In the genomic region with DNA sequence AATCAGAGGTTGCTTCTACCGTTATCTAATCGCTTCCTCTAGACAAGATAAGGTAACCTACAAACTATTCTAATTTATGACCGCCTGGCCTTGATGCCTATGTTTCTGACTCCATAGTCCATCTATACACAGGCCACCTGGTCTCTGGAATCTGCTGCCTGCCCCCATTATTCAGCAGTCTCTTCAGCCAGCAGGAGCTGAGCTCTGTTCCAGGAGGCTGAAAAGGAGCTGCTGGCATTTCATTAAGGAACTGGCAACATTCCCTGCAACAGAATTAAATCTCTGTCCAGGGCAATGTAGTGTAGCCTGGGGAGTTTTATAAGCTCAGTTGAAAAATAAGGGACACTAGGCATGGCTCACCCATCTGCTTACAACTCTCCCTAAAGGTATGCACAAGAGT, we compare ENCODE assay signal across 15 mouse cellular contexts. TPM values are rescaled to one million over a fixed set of nuclear protein-coding genes. Genes with fewer than 3 reads are reported as not detected.
DNase-seq lines count a peak whose midpoint lies in the region; ATAC-seq and TF ChIP-seq lines count a peak whose summit lies in the region.
"Had no signal": no experiment of that assay in that cellular context is flagged by ENCODE, and none has a peak within 500 bp of the region (broad histone marks: within the 10 kb centered on the region; RNA-seq: fewer than 3 reads in every experiment).

No protein-coding gene starts in this region.

- DNase-seq in gastrocnemius, adult 2 months = peak; percentile 40
- DNase-seq in gastrocnemius, postnatal 10 days = no peak
- DNase-seq in liver, adult 2 months (ENCODE audit: extremely low read depth, low read depth, low spot score) = peak; percentile 22
- DNase-seq in liver, embryonic 11.5 days (ENCODE audit: low spot score) = no peak
- peak; percentile 90 to 93 for DNase-seq in cerebellum, postnatal 10 days
- peak; percentile 22 for DNase-seq in skeletal muscle tissue, adult 2 months (ENCODE audit: low read depth, low spot score)
- no peak for DNase-seq in MN1 (ENCODE audit: low spot score)
- DNase-seq in frontal cortex, postnatal 14 days (ENCODE audit: low spot score in 2 of 2) = no peak
- DNase-seq: adrenal gland, adult 2 months; gastrocnemius, postnatal 36 days; heart, postnatal 10 days had no signal

- no peak for TF ChIP-seq CTCF in gastrocnemius, adult 2 months (IDR thresholded peaks at IDR 0.05)
- no peak for TF ChIP-seq CTCF in liver, adult 2 months (IDR thresholded peaks at IDR 0.05; ENCODE audit: low read depth, low read length)

- H3K4me1 ChIP-seq in liver, adult 2 months (ENCODE audit: control insufficient read depth, insufficient read depth, low read length) = peaks cover 5% of the 10 kb centered on the region; the same call in 1 of the 2 replicates
- no peaks in the 10 kb centered on the region for H3K4me1 ChIP-seq in liver, embryonic 11.5 days (replicated peaks; ENCODE audit: control insufficient read depth, insufficient read depth, low read length)
- H3K4me1 ChIP-seq: embryonic facial prominence, embryonic 13.5 days; limb, embryonic 10.5 days had no signal

- peaks cover 65% of the 10 kb centered on the region for H3K36me3 ChIP-seq in liver, adult 2 months (ENCODE audit: control insufficient read depth, insufficient read depth, low read length)
- no peaks in the 10 kb centered on the region for H3K36me3 ChIP-seq in liver, embryonic 11.5 days (ENCODE audit: control insufficient read depth, insufficient read depth, low read length)
- H3K36me3 ChIP-seq: embryonic facial prominence, embryonic 13.5 days; limb, embryonic 10.5 days had no signal

- ATAC-seq in liver, embryonic 11.5 days (replicated peaks; ENCODE audit: low FRiP score) = no peak

- no peaks in the 10 kb centered on the region for H3K79me2 ChIP-seq in liver, adult 2 months (ENCODE audit: control insufficient read depth, insufficient read depth, low read length)

- TF ChIP-seq POLR2A in liver, adult 2 months (IDR thresholded peaks at IDR 0.05; ENCODE audit: extremely low read depth, insufficient read depth, low read length) = no peak

- H3K9ac ChIP-seq in liver, adult 2 months (ENCODE audit: low read depth, low read length) = no peak overlapping the region
- H3K9ac ChIP-seq in liver, embryonic 11.5 days (ENCODE audit: low read depth, low read length) = no peak overlapping the region
- H3K9ac ChIP-seq: embryonic facial prominence, embryonic 13.5 days had no signal

- intact Hi-C loops in gastrocnemius, adult 2 months (cut with DNase I) = no loop called here

- H3K27ac ChIP-seq in gastrocnemius, adult 2 months = peak overlapping the region; percentile 61
- H3K27ac ChIP-seq in liver, adult 2 months (replicated peaks; ENCODE audit: insufficient read depth, low read depth, low read length) = no peak overlapping the region
- no peak overlapping the region for H3K27ac ChIP-seq in liver, embryonic 11.5 days (ENCODE audit: low read depth, low read length)
- H3K27ac ChIP-seq: embryonic facial prominence, embryonic 13.5 days; limb, embryonic 10.5 days had no signal

- no peaks in the 10 kb centered on the region for H3K9me3 ChIP-seq in liver, embryonic 11.5 days (ENCODE audit: control insufficient read depth, low read length)
- H3K9me3 ChIP-seq: embryonic facial prominence, embryonic 13.5 days; limb, embryonic 10.5 days had no signal

- H3K4me3 ChIP-seq in gastrocnemius, adult 2 months = no peak overlapping the region
- no peak overlapping the region for H3K4me3 ChIP-seq in liver, adult 2 months (ENCODE audit: insufficient read depth, low read depth, low read length)
- no peak overlapping the region for H3K4me3 ChIP-seq in liver, embryonic 11.5 days (ENCODE audit: low read depth, low read length)
- H3K4me3 ChIP-seq: embryonic facial prominence, embryonic 13.5 days; limb, embryonic 10.5 days had no signal

- H3K27me3 ChIP-seq in liver, adult 2 months (ENCODE audit: control insufficient read depth, insufficient read depth, low read length) = no peaks in the 10 kb centered on the region
- no peaks in the 10 kb centered on the region for H3K27me3 ChIP-seq in liver, embryonic 11.5 days (replicated peaks; ENCODE audit: control insufficient read depth, insufficient read depth, low read length)
- H3K27me3 ChIP-seq: embryonic facial prominence, embryonic 13.5 days had no signal

- WGBS in liver, adult 2 months = 88% methylated on average over 3 of the region's 3 CpGs
- 83% methylated on average over 3 of the region's 3 CpGs for WGBS in liver, embryonic 11.5 days

- H3K4me2 ChIP-seq in liver, embryonic 11.5 days = no peak overlapping the region
- H3K4me2 ChIP-seq: embryonic facial prominence, embryonic 13.5 days had no signal

RNA-seq across cellular contexts. Expression of a gene that starts 11.0 kb away (rescaled TPM):
- total RNA-seq in gastrocnemius, adult 2 months (2021) = not detected
- total RNA-seq in gastrocnemius, postnatal 10 days (2021) = under 1 TPM; 0.20 to 0.56 TPM
- 871 and 874 TPM in 2 replicates for total RNA-seq in liver, adult 2 months (2014; rRNA removed)
- 457 and 554 TPM in 2 replicates for polyA plus RNA-seq in liver, adult 2 months (2012; rRNA removed)
- polyA plus RNA-seq in liver, embryonic 11.5 days (2014; fragmentation: Nextera tagmentation; extraction: Ambion mirVana) = 13.6 and 13.7 TPM in 2 replicates
- total RNA-seq: gastrocnemius, postnatal 36 days; layer of hippocampus, adult 18-20 months; megakaryocyte progenitor cell, adult 5-6 weeks had no signal
- polyA plus RNA-seq: adrenal gland, adult 2 months had no signal

RNA-seq across cellular contexts. Expression of a gene that starts 51.2 kb away (rescaled TPM):
- total RNA-seq in gastrocnemius, adult 2 months (2021) = 1 to 10 TPM; 5.4 to 8.5 TPM
- 10 to 100 TPM in 1 of 2 experiments, 1 to 10 TPM in 1; 7.4 to 10.0 TPM for total RNA-seq in gastrocnemius, postnatal 10 days (2021)
- 10.4 and 10.7 TPM in 2 replicates for total RNA-seq in liver, adult 2 months (2014; rRNA removed)
- 2.8 and 3.5 TPM in 2 replicates for polyA plus RNA-seq in liver, adult 2 months (2012; rRNA removed)
- polyA plus RNA-seq in liver, embryonic 11.5 days (2014; fragmentation: Nextera tagmentation; extraction: Ambion mirVana) = 29.6 and 33.5 TPM in 2 replicates

RNA-seq across cellular contexts. Expression of a gene that starts 51.3 kb away (rescaled TPM):
- 10 to 100 TPM in 1 of 2 experiments, 1 to 10 TPM in 1; 9.0 to 10.2 TPM for total RNA-seq in gastrocnemius, adult 2 months (2021)
- 1 to 10 TPM; 8.1 to 9.4 TPM for total RNA-seq in gastrocnemius, postnatal 10 days (2021)
- total RNA-seq in liver, adult 2 months (2014; rRNA removed) = 7.2 and 8.3 TPM in 2 replicates
- polyA plus RNA-seq in liver, adult 2 months (2012; rRNA removed) = 5.0 and 5.5 TPM in 2 replicates
- polyA plus RNA-seq in liver, embryonic 11.5 days (2014; fragmentation: Nextera tagmentation; extraction: Ambion mirVana) = 29.2 and 34.0 TPM in 2 replicates

Comparison
In these comparisons a context has a peak if more than half of its experiments do, and no peak if none do; other contexts are left out.
1. DNase-seq: peak in gastrocnemius, adult 2 months (single experiment), liver, adult 2 months (single experiment), cerebellum, postnatal 10 days (2 of 2) and skeletal muscle tissue, adult 2 months (single experiment); none in gastrocnemius, postnatal 10 days (single experiment), liver, embryonic 11.5 days (single experiment), MN1 (single experiment) and frontal cortex, postnatal 14 days (0 of 2).
2. RNA of a gene that starts 11.0 kb away (total RNA-seq): 871 to 874 TPM in liver, adult 2 months; 0.20 to 0.56 TPM in gastrocnemius, postnatal 10 days and not detected in gastrocnemius, adult 2 months; every median in the first group is over 100 times any median in the second.